Mouse (Mus musculus) neural tube, embryonic 15.5 days (tissue): ENCODE data around the gene Scaper. TPM values are rescaled to one million over a fixed set of nuclear protein-coding genes. Genes with fewer than 3 reads are reported as not detected.

Experiments
- ATAC-seq: fragments of 200-750 bp; cut with Nextera tagmentation; 2 replicates; pipeline ENCODE4 v1.8.0; 2017; ENCODE audit warnings: mild to moderate bottlenecking, moderate TSS enrichment, moderate library complexity; ENCODE audit not compliant: low FRiP score
- H3K27ac ChIP-seq: fragments of 300-500 bp; sonication (generic); replicated peaks from 2 replicates; pipeline ENCODE4 v1.5.1; 2015; ENCODE audit warnings: mild to moderate bottlenecking, inconsistent platforms
- H3K27me3 ChIP-seq: fragments of 300-500 bp; sonication (generic); replicated peaks from 2 replicates; pipeline ENCODE4 v1.6.1; 2015; ENCODE audit warnings: inconsistent platforms
- H3K36me3 ChIP-seq: fragments of 300-500 bp; sonication (generic); 2 replicates; pipeline ENCODE4 v1.6.1; 2015; ENCODE audit warnings: inconsistent platforms
- H3K4me1 ChIP-seq: fragments of 300-500 bp; sonication (generic); 2 replicates; pipeline ENCODE4 v1.6.1; 2015; ENCODE audit warnings: inconsistent platforms
- H3K4me2 ChIP-seq: fragments of 300-500 bp; sonication (generic); 2 replicates; pipeline ENCODE4 v1.6.1; 2015; ENCODE audit warnings: inconsistent platforms, mild to moderate bottlenecking, moderate library complexity
- H3K4me3 ChIP-seq: fragments of 300-500 bp; sonication (generic); replicated peaks from 2 replicates; pipeline ENCODE4 v1.5.1; 2015; ENCODE audit warnings: mild to moderate bottlenecking, inconsistent platforms
- H3K9ac ChIP-seq: fragments of 300-500 bp; sonication (generic); replicated peaks from 2 replicates; pipeline ENCODE4 v1.6.1; 2015; ENCODE audit warnings: mild to moderate bottlenecking, inconsistent platforms
- H3K9me3 ChIP-seq: fragments of 300-500 bp; sonication (generic); replicated peaks from 2 replicates; pipeline ENCODE4 v1.6.1; 2016; ENCODE audit warnings: inconsistent platforms
- WGBS: fragments of 180-500 bp; shearing (Covaris S2); methylation state at CpG from one replicate; pipeline ENCODE4 v1.1.7; 2015; ENCODE audit warnings: mixed read lengths; 5-methylcytosine and 5-hydroxymethylcytosine counted together
- polyA plus RNA-seq: library from polyadenylated mRNA; unstranded; fragments of >200 nt; fragmentation: Nextera tagmentation; extraction: Ambion mirVana; gene quantifications from 2 replicates; pipeline ENCODE4 v1.2.1, GENCODE M21; 2015

Gene Scaper
- polyA plus RNA-seq, 1 experiment from 2014 or later: 36.8 TPM

- H3K27me3 ChIP-seq: no peaks in the 10 kb centered on the region
- H3K4me3 ChIP-seq: no peak overlapping the region
- no peaks in the 10 kb centered on the region for H3K9me3 ChIP-seq
- H3K9ac ChIP-seq: no peak overlapping the region
- no peaks in the 10 kb centered on the region; the same call in 1 of the 2 replicates for H3K36me3 ChIP-seq
- no peak overlapping the region for H3K4me2 ChIP-seq
- H3K27ac ChIP-seq: no peak overlapping the region
- 66% methylated on average over 1 of the region's 1 CpGs for WGBS
- ATAC-seq: no peak
- H3K4me1 ChIP-seq: no peaks in the 10 kb centered on the region
Measured at GRCm38 (mm10) chr9:55878066-55878465, 59.9 kb downstream of the Scaper start.

GRCm38 (mm10) chr9:55789442-55789841 is 148.5 kb downstream of the Scaper start:
- no peak for ATAC-seq
- WGBS: 83% methylated on average over 8 of the region's 8 CpGs
- no peaks in the 10 kb centered on the region for H3K27me3 ChIP-seq
- H3K4me2 ChIP-seq: no peak overlapping the region
- no peak overlapping the region for H3K4me3 ChIP-seq
- H3K36me3 ChIP-seq: no peaks in the 10 kb centered on the region
- H3K4me1 ChIP-seq: no peaks in the 10 kb centered on the region
- no peak overlapping the region for H3K27ac ChIP-seq
- H3K9ac ChIP-seq: no peak overlapping the region
- no peaks in the 10 kb centered on the region for H3K9me3 ChIP-seq

DNA sequence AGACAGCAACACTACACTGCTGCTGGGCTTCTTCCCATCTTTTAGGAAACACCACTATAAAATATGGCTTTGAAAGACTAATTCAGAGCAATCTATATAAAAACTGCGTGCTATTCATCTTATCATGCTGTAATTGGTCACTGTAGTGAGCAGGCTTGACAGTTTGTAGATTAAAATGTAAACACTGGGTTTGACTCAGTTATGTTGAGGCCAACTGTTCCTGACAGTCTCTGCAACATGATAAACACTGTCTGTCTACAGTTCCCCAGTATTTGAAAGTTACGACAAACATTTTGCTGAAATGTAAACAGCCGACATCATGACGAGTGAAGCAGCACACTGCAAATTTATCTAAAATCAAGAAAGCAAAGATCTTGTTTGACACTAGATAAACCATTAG is 225.9 kb downstream of the Scaper start:
- no peaks in the 10 kb centered on the region for H3K9me3 ChIP-seq
- no peak overlapping the region for H3K9ac ChIP-seq
- H3K4me2 ChIP-seq: no peak overlapping the region
- WGBS: 85% methylated on average over 4 of the region's 4 CpGs
- H3K4me3 ChIP-seq: no peak overlapping the region
- H3K27ac ChIP-seq: no peak overlapping the region
- no peaks in the 10 kb centered on the region for H3K27me3 ChIP-seq
- H3K36me3 ChIP-seq: 0 out of 2 replicates have a peak, but pooled peaks cover 2% of the 10 kb centered on the region
- no peak for ATAC-seq
- H3K4me1 ChIP-seq: no peaks in the 10 kb centered on the region

GRCm38 (mm10) chr9:55710553-55710952 is 227.4 kb downstream of the Scaper start:
- Histone ChIP-seq H3K4me2 (no peak overlapping the region), H3K36me3 (0 out of 2 replicates have a peak, but pooled peaks cover 2% of the 10 kb centered on the region), H3K9me3 (no peaks in the 10 kb centered on the region), H3K4me1 (no peaks in the 10 kb centered on the region), H3K4me3 (no peak overlapping the region), H3K27ac (no peak overlapping the region), H3K9ac (no peak overlapping the region), H3K27me3 (no peaks in the 10 kb centered on the region)
- no peak for ATAC-seq
- 88% methylated on average over 5 of the region's 5 CpGs for WGBS

DNA sequence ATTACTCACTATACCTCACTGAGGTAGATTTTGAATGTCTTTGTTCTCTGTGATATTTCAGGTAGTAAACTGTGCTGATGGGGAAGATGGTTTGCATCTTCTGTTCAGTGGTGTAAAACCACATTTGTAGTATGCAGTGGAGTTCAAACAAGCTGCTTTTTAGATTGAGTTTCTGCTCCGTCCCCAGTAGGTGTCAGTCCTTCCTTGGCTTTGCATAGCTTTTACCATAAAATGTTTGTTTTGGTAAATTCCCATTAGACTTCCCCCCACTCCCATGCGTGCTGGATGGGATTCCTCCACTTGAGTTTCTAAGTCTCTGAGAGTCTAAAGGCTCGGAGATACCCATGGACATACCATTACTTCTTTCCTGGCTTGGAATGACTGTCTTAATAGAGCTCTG is 231.3 kb downstream of the Scaper start:
- Histone ChIP-seq H3K27me3 (no peaks in the 10 kb centered on the region), H3K36me3 (0 out of 2 replicates have a peak, but pooled peaks cover 2% of the 10 kb centered on the region), H3K9me3 (no peaks in the 10 kb centered on the region), H3K4me2 (no peak overlapping the region), H3K4me3 (no peak overlapping the region), H3K9ac (no peak overlapping the region), H3K4me1 (no peaks in the 10 kb centered on the region), H3K27ac (no peak overlapping the region)
- no peak for ATAC-seq
- 72% methylated on average over 3 of the region's 3 CpGs for WGBS

GRCm38 (mm10) chr9:55695307-55695706 is 242.6 kb downstream of the Scaper start:
- Histone ChIP-seq H3K27ac (no peak overlapping the region), H3K36me3 (no peaks in the 10 kb centered on the region), H3K4me2 (no peak overlapping the region), H3K9ac (no peak overlapping the region), H3K4me3 (no peak overlapping the region), H3K9me3 (no peaks in the 10 kb centered on the region), H3K4me1 (no peaks in the 10 kb centered on the region), H3K27me3 (no peaks in the 10 kb centered on the region)
- ATAC-seq: no peak
- WGBS: 34% methylated on average over 1 of the region's 1 CpGs

DNA sequence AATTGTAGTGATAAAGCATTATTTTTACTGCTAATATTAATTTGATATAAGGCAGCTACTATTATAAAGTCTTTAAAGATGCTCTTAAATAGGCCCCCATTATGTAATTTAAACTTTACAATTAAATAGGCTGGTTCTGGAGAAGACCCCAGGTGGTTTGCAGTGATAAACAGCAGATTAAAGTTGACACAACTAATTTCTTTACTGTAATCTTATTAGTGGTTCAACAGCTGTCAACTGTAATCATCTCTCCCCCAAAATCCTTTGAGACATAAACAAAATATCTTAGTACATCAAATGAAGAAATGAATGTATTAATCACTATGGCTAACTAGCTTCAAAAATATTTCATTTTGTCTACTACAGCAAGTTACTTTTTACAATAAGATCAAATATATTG is 260.8 kb downstream of the Scaper start:
- Histone ChIP-seq H3K4me2 (no peak overlapping the region), H3K36me3 (no peaks in the 10 kb centered on the region), H3K9me3 (no peaks in the 10 kb centered on the region), H3K27ac (no peak overlapping the region), H3K27me3 (no peaks in the 10 kb centered on the region), H3K4me1 (no peaks in the 10 kb centered on the region), H3K4me3 (no peak overlapping the region), H3K9ac (no peak overlapping the region)
- no peak for ATAC-seq

- Histone ChIP-seq H3K27me3 (no peaks in the 10 kb centered on the region), H3K4me2 (no peak overlapping the region), H3K27ac (no peak overlapping the region), H3K36me3 (no peaks in the 10 kb centered on the region), H3K4me1 (no peaks in the 10 kb centered on the region), H3K9ac (no peak overlapping the region), H3K4me3 (no peak overlapping the region), H3K9me3 (0 out of 2 replicates have a peak, but pooled peaks cover 3% of the 10 kb centered on the region)
- 76% methylated on average over 2 of the region's 2 CpGs for WGBS
- no peak for ATAC-seq
Measured at GRCm38 (mm10) chr9:55646444-55646843, 291.5 kb downstream of the Scaper start.

DNA sequence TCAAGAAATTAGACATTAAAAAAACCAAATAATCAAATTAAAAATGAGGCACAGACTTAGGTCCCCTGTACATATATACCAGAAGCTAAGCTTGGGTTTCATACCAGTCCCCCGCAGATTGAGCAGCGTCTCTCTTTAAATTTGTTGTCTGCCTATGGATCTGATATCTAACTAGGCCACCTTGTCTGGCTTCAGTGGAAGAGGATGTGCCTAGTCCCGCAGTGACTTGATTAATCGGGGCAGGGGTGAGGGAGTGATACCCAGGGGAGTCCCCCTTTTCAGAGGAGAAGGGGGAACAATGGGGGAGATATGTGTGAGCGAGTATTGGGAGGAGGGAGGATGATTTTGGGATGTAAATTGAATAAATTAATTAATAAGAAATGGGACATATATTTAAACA is 310.9 kb downstream of the Scaper start:
- Histone ChIP-seq H3K27me3 (no peaks in the 10 kb centered on the region), H3K36me3 (no peaks in the 10 kb centered on the region), H3K27ac (no peak overlapping the region), H3K4me3 (no peak overlapping the region), H3K9ac (no peak overlapping the region), H3K4me2 (no peak overlapping the region), H3K9me3 (no peaks in the 10 kb centered on the region), H3K4me1 (no peaks in the 10 kb centered on the region)
- ATAC-seq: no peak
- 79% methylated on average over 5 of the region's 5 CpGs for WGBS

DNA sequence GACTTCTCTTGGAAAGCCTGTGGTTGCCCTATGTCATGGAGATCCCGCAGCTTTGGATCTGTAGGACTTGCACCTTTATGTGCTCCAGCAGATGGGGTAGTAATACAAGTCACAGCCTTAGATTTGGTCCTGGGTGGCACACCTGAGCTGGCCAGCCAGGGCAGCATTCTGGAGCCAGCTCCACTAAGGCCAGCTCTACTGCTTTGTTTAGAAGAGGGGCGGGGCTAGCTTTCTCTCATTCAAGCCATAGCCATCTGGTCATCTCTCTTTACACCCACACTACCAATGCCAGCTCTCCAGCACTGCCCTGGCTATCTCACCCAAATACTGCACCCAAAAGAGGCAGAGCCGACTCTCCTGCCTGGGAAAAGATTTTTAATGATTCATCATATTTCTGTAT is 323.2 kb downstream of the Scaper start:
- Histone ChIP-seq H3K27ac (no peak overlapping the region), H3K4me1 (no peaks in the 10 kb centered on the region), H3K27me3 (no peaks in the 10 kb centered on the region), H3K9me3 (no peaks in the 10 kb centered on the region), H3K4me2 (no peak overlapping the region), H3K9ac (no peak overlapping the region), H3K4me3 (no peak overlapping the region), H3K36me3 (no peaks in the 10 kb centered on the region)
- WGBS: 87% methylated on average over 3 of the region's 3 CpGs
- no peak for ATAC-seq

DNA sequence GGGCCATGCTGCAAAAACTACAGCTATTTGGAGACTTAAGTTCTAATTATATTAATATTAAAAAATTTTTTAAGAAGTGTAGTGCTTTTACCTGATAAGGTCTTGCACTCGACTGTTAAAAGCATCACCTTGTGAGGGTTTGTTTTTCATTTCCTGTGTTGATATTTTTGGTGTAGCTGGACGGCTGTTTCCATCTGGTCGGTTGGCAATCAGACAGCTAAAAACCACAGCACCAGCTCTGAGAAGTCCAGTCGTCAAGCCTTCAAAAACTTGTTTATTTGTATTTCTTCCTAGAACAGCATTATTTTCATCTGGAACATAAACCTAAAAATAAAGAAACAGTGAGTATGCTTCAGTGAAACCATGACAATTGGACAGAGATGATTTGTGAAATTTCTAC is 328.2 kb downstream of the Scaper start:
- H3K9ac ChIP-seq: no peak overlapping the region
- no peaks in the 10 kb centered on the region for H3K9me3 ChIP-seq
- H3K27me3 ChIP-seq: no peaks in the 10 kb centered on the region
- WGBS: 80% methylated on average over 4 of the region's 4 CpGs
- H3K27ac ChIP-seq: no peak overlapping the region
- no peaks in the 10 kb centered on the region for H3K4me1 ChIP-seq
- H3K4me3 ChIP-seq: no peak overlapping the region
- no peaks in the 10 kb centered on the region for H3K36me3 ChIP-seq
- no peak for ATAC-seq
- H3K4me2 ChIP-seq: no peak overlapping the region

GRCm38 (mm10) chr9:55608701-55609531 is 329.0 kb downstream of the Scaper start:
- Histone ChIP-seq H3K27ac (no peak overlapping the region), H3K27me3 (no peaks in the 10 kb centered on the region), H3K4me3 (no peak overlapping the region), H3K36me3 (no peaks in the 10 kb centered on the region), H3K9me3 (no peaks in the 10 kb centered on the region), H3K4me2 (no peak overlapping the region), H3K9ac (no peak overlapping the region), H3K4me1 (no peaks in the 10 kb centered on the region)
- WGBS: 10% methylated on average over 7 of the region's 7 CpGs
- ATAC-seq: no peak
